Mouse (Mus musculus): ENCODE data around the gene Gm6588. TPM values are rescaled to one million over a fixed set of nuclear protein-coding genes. Genes with fewer than 3 reads are reported as not detected.

Gm6588 gene
- not detected for polyA plus RNA-seq (2014; fragmentation: Illumina TruSeq; extraction: RNeasy Lipid Tissue Mini Kit (QIAGEN cat#74804); ENCODE audit: low read depth, low replicate concordance)

DNA sequence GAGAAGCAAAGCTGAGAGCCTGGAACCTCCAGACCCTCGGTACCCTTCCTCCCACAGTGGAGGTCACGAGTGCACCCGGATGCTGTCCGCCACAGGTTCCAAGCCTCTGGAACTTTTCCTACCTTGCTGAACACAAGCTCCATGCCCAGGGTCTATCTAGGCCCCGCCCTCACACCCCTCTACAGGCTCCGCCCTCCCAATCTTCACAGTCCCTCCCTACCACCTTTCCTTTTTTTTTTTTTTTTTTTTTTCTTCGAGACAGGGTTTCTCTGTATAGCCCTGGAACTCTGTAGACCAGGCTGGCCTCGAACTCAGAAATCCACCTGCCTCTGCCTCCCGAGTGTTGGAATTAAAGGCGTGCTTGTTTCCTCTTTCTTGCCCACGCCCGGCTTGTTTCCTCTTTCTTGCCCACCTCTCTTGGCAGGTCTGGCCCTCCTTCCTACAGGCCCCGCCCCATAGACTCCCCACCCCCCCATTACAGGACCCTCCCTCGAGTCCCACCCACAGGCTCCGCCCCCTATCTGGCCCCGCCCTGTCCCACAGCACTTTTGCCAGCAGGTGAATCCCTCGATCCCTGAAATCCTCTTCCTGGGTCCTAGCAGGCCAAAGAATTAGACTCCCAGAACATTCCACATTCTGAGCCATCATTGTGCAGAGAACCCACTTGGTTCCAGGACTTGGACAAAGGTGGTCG is at the start of gene Gm6588:
Gene Gm6588 (plus strand): TSS at position 680 of the 694 bp plus-strand sequence.

Other genes with a start within 250 kb of the Gm6588 start
- not detected for gene Cryba4, start 196.9 kb upstream of the Gm6588 start, polyA plus RNA-seq (2014; fragmentation: Illumina TruSeq; extraction: RNeasy Lipid Tissue Mini Kit (QIAGEN cat#74804); ENCODE audit: low read depth, low replicate concordance)
- not detected for gene Crybb1, start 193.6 kb upstream of the Gm6588 start, polyA plus RNA-seq (2014; fragmentation: Illumina TruSeq; extraction: RNeasy Lipid Tissue Mini Kit (QIAGEN cat#74804); ENCODE audit: low read depth, low replicate concordance)
- 6.4 TPM for gene Tpst2, start 172.7 kb upstream of the Gm6588 start, polyA plus RNA-seq (2014; fragmentation: Illumina TruSeq; extraction: RNeasy Lipid Tissue Mini Kit (QIAGEN cat#74804); ENCODE audit: low read depth, low replicate concordance)
- gene Tfip11, start 123.1 kb upstream of the Gm6588 start, polyA plus RNA-seq (2014; fragmentation: Illumina TruSeq; extraction: RNeasy Lipid Tissue Mini Kit (QIAGEN cat#74804); ENCODE audit: low read depth, low replicate concordance): 4.2 TPM
- gene Srrd, start 106.4 kb upstream of the Gm6588 start, polyA plus RNA-seq (2014; fragmentation: Illumina TruSeq; extraction: RNeasy Lipid Tissue Mini Kit (QIAGEN cat#74804); ENCODE audit: low read depth, low replicate concordance): 0.98 TPM
- 8.5 TPM for gene Hps4, start 106.3 kb upstream of the Gm6588 start, polyA plus RNA-seq (2014; fragmentation: Illumina TruSeq; extraction: RNeasy Lipid Tissue Mini Kit (QIAGEN cat#74804); ENCODE audit: low read depth, low replicate concordance)
- not detected for gene Gm6583, start 93.4 kb upstream of the Gm6588 start, polyA plus RNA-seq (2014; fragmentation: Illumina TruSeq; extraction: RNeasy Lipid Tissue Mini Kit (QIAGEN cat#74804); ENCODE audit: low read depth, low replicate concordance)
- gene Asphd2, start 54.6 kb upstream of the Gm6588 start, polyA plus RNA-seq (2014; fragmentation: Illumina TruSeq; extraction: RNeasy Lipid Tissue Mini Kit (QIAGEN cat#74804); ENCODE audit: low read depth, low replicate concordance): not detected
- gene Sez6l, start 127.8 kb downstream of the Gm6588 start, polyA plus RNA-seq (2014; fragmentation: Illumina TruSeq; extraction: RNeasy Lipid Tissue Mini Kit (QIAGEN cat#74804); ENCODE audit: low read depth, low replicate concordance): not detected